Mouse (Mus musculus) embryonic facial prominence, embryonic 11.5 days (tissue): ENCODE data around the gene Bst1. TPM values are rescaled to one million over a fixed set of nuclear protein-coding genes. Genes with fewer than 3 reads are reported as not detected.
A peak's percentile ranks its signal among the peaks of the same experiment; 100 is the strongest.

Experiments used
- ATAC-seq: fragments of 200-750 bp; cut with Nextera tagmentation; replicated peaks from 2 replicates; pipeline ENCODE4 v1.8.0; 2017; ENCODE audit warnings: low read depth; ENCODE audit not compliant: insufficient number of reproducible peaks, low FRiP score, low TSS enrichment
- DNase-seq: peaks from one replicate; pipeline ENCODE4 v3.0.0-alpha.2; 2015; ENCODE audit warnings: low spot score
- H3K27ac ChIP-seq: fragments of 300-500 bp; sonication (generic); replicated peaks from 2 replicates; pipeline ENCODE4 v1.5.1; 2014; ENCODE audit warnings: mild to moderate bottlenecking, low read depth, low read length, control low read depth
- H3K27me3 ChIP-seq: fragments of 300-500 bp; sonication (generic); 2 replicates; pipeline ENCODE4 v1.6.1; 2014; ENCODE audit warnings: mild to moderate bottlenecking, low read length, moderate library complexity, mixed read lengths; ENCODE audit not compliant: control insufficient read depth, insufficient read depth
- H3K36me3 ChIP-seq: fragments of 300-500 bp; sonication (generic); replicated peaks from 2 replicates; pipeline ENCODE4 v1.6.1; 2014; ENCODE audit warnings: low read depth, mild to moderate bottlenecking, low read length, moderate library complexity, mixed read lengths; ENCODE audit not compliant: control insufficient read depth, insufficient read depth
- H3K4me1 ChIP-seq: fragments of 300-500 bp; sonication (generic); 2 replicates; pipeline ENCODE4 v1.6.1; 2014; ENCODE audit warnings: low read length, mixed read lengths; ENCODE audit not compliant: control insufficient read depth, insufficient read depth
- H3K4me2 ChIP-seq: fragments of 300-500 bp; sonication (generic); 2 replicates; pipeline ENCODE4 v1.6.1; 2014; ENCODE audit warnings: low read depth, mild to moderate bottlenecking, control low read depth, low read length, moderate library complexity
- H3K4me3 ChIP-seq: fragments of 300-500 bp; sonication (generic); 2 replicates; pipeline ENCODE4 v1.5.1; 2014; ENCODE audit warnings: low read depth, low read length, control low read depth
- H3K9ac ChIP-seq: fragments of 300-500 bp; sonication (generic); replicated peaks from 2 replicates; pipeline ENCODE4 v1.6.1; 2014; ENCODE audit warnings: mild to moderate bottlenecking, control low read depth, low read length
- H3K9me3 ChIP-seq: fragments of 300-500 bp; sonication (generic); replicated peaks from 2 replicates; pipeline ENCODE4 v1.6.1; 2016; ENCODE audit warnings: mild to moderate bottlenecking, low read length, inconsistent platforms, mixed read lengths; ENCODE audit not compliant: control insufficient read depth
- WGBS: fragments of 180-500 bp; shearing (Covaris S2); extraction: QIAGEN DNeasy Blood & Tissue Kit; methylation state at CpG from one replicate; pipeline ENCODE4 v1.1.7; 2014; 5-methylcytosine and 5-hydroxymethylcytosine counted together
- polyA plus RNA-seq: library from polyadenylated mRNA; unstranded; fragments of >200 nt; fragmentation: Nextera tagmentation; extraction: Ambion mirVana; gene quantifications from 2 replicates; pipeline ENCODE4 v1.2.1, GENCODE M21; 2014

The Bst1 gene
- polyA plus RNA-seq, 1 experiment from 2014 or later, result 0.15 TPM

- no peaks in the 10 kb centered on the region for H3K36me3 ChIP-seq
- DNase-seq, result no peak
- no peaks in the 10 kb centered on the region for H3K27me3 ChIP-seq
- ATAC-seq, result no peak
- no peak overlapping the region for H3K4me2 ChIP-seq
- H3K9ac ChIP-seq, result no peak overlapping the region
- H3K4me1 ChIP-seq, result no peaks in the 10 kb centered on the region
- H3K27ac ChIP-seq, result no peak overlapping the region
- WGBS, result 92% methylated on average over 4 of the region's 4 CpGs
- no peak overlapping the region for H3K4me3 ChIP-seq
- no peaks in the 10 kb centered on the region for H3K9me3 ChIP-seq
Observed at GRCm38 (mm10) chr5:43801798-43802197, 16.9 kb upstream of the Bst1 start.

- no peaks in the 10 kb centered on the region for H3K4me1 ChIP-seq
- WGBS, result 83% methylated on average over 2 of the region's 2 CpGs
- no peak for ATAC-seq
Observed at GRCm38 (mm10) chr5:43805401-43805800, 13.3 kb upstream of the Bst1 start.

GRCm38 (mm10) chr5:43806340-43806739 lies 12.3 kb upstream of the Bst1 start:
- Histone ChIP-seq H3K27ac (no peak overlapping the region), H3K27me3 (no peaks in the 10 kb centered on the region), H3K36me3 (no peaks in the 10 kb centered on the region), H3K9me3 (no peaks in the 10 kb centered on the region), H3K4me3 (no peak overlapping the region), H3K9ac (no peak overlapping the region), H3K4me1 (no peaks in the 10 kb centered on the region), H3K4me2 (no peak overlapping the region)
- ATAC-seq (no peak), DNase-seq (no peak)
- WGBS, result 97% methylated on average over 7 of the region's 7 CpGs

More at GRCm38 (mm10) chr5:43805401-43805800, 13.3 kb upstream of the Bst1 start:
- Histone ChIP-seq H3K27ac (no peak overlapping the region), H3K36me3 (no peaks in the 10 kb centered on the region), H3K4me3 (no peak overlapping the region), H3K9me3 (no peaks in the 10 kb centered on the region), H3K27me3 (no peaks in the 10 kb centered on the region), H3K4me2 (no peak overlapping the region), H3K9ac (no peak overlapping the region)
- no peak for DNase-seq

GRCm38 (mm10) chr5:43806914-43807313 lies 11.8 kb upstream of the Bst1 start:
- ATAC-seq (no peak), DNase-seq (no peak)
- Histone ChIP-seq H3K4me1 (no peaks in the 10 kb centered on the region), H3K27ac (no peak overlapping the region), H3K4me2 (no peak overlapping the region), H3K27me3 (no peaks in the 10 kb centered on the region), H3K36me3 (no peaks in the 10 kb centered on the region), H3K4me3 (no peak overlapping the region), H3K9me3 (no peaks in the 10 kb centered on the region), H3K9ac (no peak overlapping the region)
- 73% methylated on average over 4 of the region's 4 CpGs for WGBS

GRCm38 (mm10) chr5:43807744-43808696 lies 10.7 kb upstream of the Bst1 start:
- Histone ChIP-seq H3K9ac (peak overlapping the region; percentile 56), H3K27me3 (no peaks in the 10 kb centered on the region), H3K4me1 (no peaks in the 10 kb centered on the region), H3K27ac (no peak overlapping the region), H3K36me3 (no peaks in the 10 kb centered on the region), H3K4me3 (peak overlapping the region; percentile 30), H3K4me2 (peak overlapping the region; percentile 45), H3K9me3 (no peaks in the 10 kb centered on the region)
- ATAC-seq, result peak; percentile 91
- DNase-seq, result peak; percentile 91
- 4% methylated on average over 48 of the region's 48 CpGs for WGBS

GRCm38 (mm10) chr5:43810427-43811062 lies 8.1 kb upstream of the Bst1 start:
- Histone ChIP-seq H3K4me3 (no peak overlapping the region), H3K4me2 (no peak overlapping the region), H3K9ac (no peak overlapping the region), H3K36me3 (no peaks in the 10 kb centered on the region), H3K27me3 (no peaks in the 10 kb centered on the region), H3K9me3 (no peaks in the 10 kb centered on the region), H3K4me1 (no peaks in the 10 kb centered on the region), H3K27ac (no peak overlapping the region)
- ATAC-seq (no peak), DNase-seq (no peak)
- 93% methylated on average over 1 of the region's 1 CpGs for WGBS

- no peak overlapping the region for H3K4me2 ChIP-seq
- H3K9me3 ChIP-seq, result no peaks in the 10 kb centered on the region
- no peaks in the 10 kb centered on the region for H3K27me3 ChIP-seq
- H3K4me1 ChIP-seq, result no peaks in the 10 kb centered on the region
- no peak for ATAC-seq
- WGBS, result 90% methylated on average over 2 of the region's 2 CpGs
- no peak overlapping the region for H3K4me3 ChIP-seq
- H3K36me3 ChIP-seq, result no peaks in the 10 kb centered on the region
- no peak overlapping the region for H3K27ac ChIP-seq
- H3K9ac ChIP-seq, result no peak overlapping the region
- no peak for DNase-seq
Observed at GRCm38 (mm10) chr5:43814536-43814935, 4.1 kb upstream of the Bst1 start.

GRCm38 (mm10) chr5:43815769-43816168 lies 2.9 kb upstream of the Bst1 start:
- H3K27me3 ChIP-seq, result no peaks in the 10 kb centered on the region
- H3K4me3 ChIP-seq, result no peak overlapping the region
- no peaks in the 10 kb centered on the region for H3K36me3 ChIP-seq
- no peak overlapping the region for H3K4me2 ChIP-seq
- H3K9me3 ChIP-seq, result no peaks in the 10 kb centered on the region
- no peak overlapping the region for H3K9ac ChIP-seq
- no peak overlapping the region for H3K27ac ChIP-seq
- H3K4me1 ChIP-seq, result no peaks in the 10 kb centered on the region
- ATAC-seq (no peak), DNase-seq (no peak)
- WGBS, result 50% methylated on average over 1 of the region's 1 CpGs
